Mouse (Mus musculus): ENCODE results near the gene Olfr709-ps1. TPM values are rescaled to one million over a fixed set of nuclear protein-coding genes. Genes with fewer than 3 reads are reported as not detected.
"Not testable (repeated sequence)": the region's sequence is repeated elsewhere in the genome, so short reads cannot be mapped to it uniquely, and the experiment has no call there.

The Olfr709-ps1 gene
- polyA plus RNA-seq (2015; fragmentation: Nextera tagmentation; extraction: Ambion mirVana) = not detected in 2 replicates

DNA sequence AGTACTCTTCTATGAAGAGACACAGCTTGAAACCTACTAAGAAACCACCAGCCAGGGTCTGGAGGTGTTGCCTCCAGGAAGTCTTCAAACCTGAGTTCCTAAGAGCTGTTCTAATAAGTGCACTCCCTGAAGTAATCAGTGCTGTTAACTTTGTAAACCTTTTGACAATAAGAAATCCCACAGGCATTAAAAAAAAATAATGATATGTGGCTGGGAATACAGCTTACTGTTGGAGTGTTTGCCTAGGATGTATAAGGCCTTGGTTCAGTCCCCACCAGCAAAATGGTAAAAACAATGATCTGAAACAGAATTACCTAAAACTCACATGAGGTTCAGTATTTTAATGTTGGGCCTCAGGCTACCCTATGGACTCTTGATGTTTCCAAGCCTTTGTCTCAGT is at the start of gene Olfr709-ps1:
Gene Olfr709-ps1 (minus strand): TSS at position 101 of the 400 bp plus-strand sequence.
- H3K27me3 ChIP-seq = no peaks in the 10 kb centered on the region
- H3K36me3 ChIP-seq = no peaks in the 10 kb centered on the region
- H3K4me1 ChIP-seq (replicated peaks) = no peaks in the 10 kb centered on the region
- no peak for ATAC-seq (ENCODE audit: low read depth)
- H3K9ac ChIP-seq = no peak within 1 kb of the TSS
- no peak within 1 kb of the TSS for H3K4me2 ChIP-seq
- DNase-seq = no peak
- H3K4me3 ChIP-seq (replicated peaks) = no peak within 1 kb of the TSS
- no peak within 1 kb of the TSS for H3K27ac ChIP-seq
- H3K9me3 ChIP-seq (replicated peaks) = no peaks in the 10 kb centered on the region

DNA sequence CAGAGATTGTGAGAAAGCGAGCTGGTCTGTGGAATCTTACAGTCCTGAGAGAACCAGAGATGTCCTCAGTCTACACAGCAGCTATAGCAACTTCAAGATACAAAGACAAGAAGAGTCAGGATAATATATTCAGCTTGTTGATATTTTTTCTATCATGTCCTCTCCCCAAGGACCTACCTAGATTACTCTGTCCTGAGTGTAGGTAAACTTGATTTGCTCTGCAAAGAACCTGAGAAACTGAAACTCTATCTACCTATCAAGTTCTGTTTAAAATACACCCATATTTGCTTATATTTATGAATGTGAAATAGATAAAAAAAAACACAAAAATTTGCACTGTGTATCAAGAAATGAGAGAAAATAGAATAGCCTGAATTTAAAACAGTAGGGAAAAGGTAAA is 43.3 kb upstream of the Olfr709-ps1 start, which contains the start of gene Olfr711:
Gene Olfr711 (minus strand): TSS at position 101 of the 400 bp plus-strand sequence.
- H3K27me3 ChIP-seq = no peaks in the 10 kb centered on the region
- H3K4me2 ChIP-seq = no peak within 1 kb of the TSS
- no peak within 1 kb of the TSS for H3K9ac ChIP-seq
- H3K9me3 ChIP-seq (replicated peaks) = no peaks in the 10 kb centered on the region
- H3K36me3 ChIP-seq = no peaks in the 10 kb centered on the region
- no peaks in the 10 kb centered on the region for H3K4me1 ChIP-seq (replicated peaks)
- no peak within 1 kb of the TSS for H3K27ac ChIP-seq
- no peak for DNase-seq
- no peak for ATAC-seq (ENCODE audit: low read depth)
- H3K4me3 ChIP-seq (replicated peaks) = no peak within 1 kb of the TSS
- 29% methylated on average over 1 of the region's 1 CpGs for WGBS (ENCODE audit: insufficient replicate concordance)

DNA sequence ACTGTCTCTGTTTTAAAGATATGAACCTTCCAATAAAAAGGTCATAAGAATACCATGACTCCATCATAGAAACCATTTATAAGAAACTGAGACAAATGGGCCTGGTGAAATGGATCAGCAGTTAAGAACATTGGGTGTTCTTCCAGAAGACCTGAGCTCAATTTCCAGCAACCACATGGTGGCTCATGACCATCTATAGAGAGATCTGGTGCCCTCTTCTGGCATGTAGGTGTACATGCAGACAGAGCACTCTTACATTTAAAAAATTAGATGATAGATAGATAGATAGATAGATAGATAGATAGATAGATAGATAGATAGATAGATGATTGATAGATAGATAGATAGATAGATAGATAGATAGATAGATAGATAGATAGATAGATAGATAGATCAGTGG is 35.5 kb upstream of the Olfr709-ps1 start:
- not testable (repeated sequence) for H3K36me3 ChIP-seq; DNase-seq; H3K9me3 ChIP-seq (replicated peaks); H3K4me1 ChIP-seq (replicated peaks); H3K4me3 ChIP-seq (replicated peaks); H3K4me2 ChIP-seq; H3K27ac ChIP-seq; ATAC-seq (ENCODE audit: low read depth); H3K27me3 ChIP-seq; H3K9ac ChIP-seq

GRCm38 (mm10) chr7:106963837-106964236 is 31.8 kb upstream of the Olfr709-ps1 start, which contains the start of gene Olfr6:
Olfr6 (minus strand) TSS chr7:106963937.
- Histone ChIP-seq H3K9me3 (replicated peaks) (no peaks in the 10 kb centered on the region), H3K4me2 (no peak within 1 kb of the TSS), H3K36me3 (no peaks in the 10 kb centered on the region), H3K9ac (no peak within 1 kb of the TSS), H3K4me3 (replicated peaks) (no peak within 1 kb of the TSS), H3K27ac (no peak within 1 kb of the TSS), H3K4me1 (replicated peaks) (no peaks in the 10 kb centered on the region), H3K27me3 (no peaks in the 10 kb centered on the region)
- 61% methylated on average over 1 of the region's 1 CpGs for WGBS (ENCODE audit: insufficient replicate concordance)
- no peak for ATAC-seq (ENCODE audit: low read depth)
- no peak for DNase-seq

DNA sequence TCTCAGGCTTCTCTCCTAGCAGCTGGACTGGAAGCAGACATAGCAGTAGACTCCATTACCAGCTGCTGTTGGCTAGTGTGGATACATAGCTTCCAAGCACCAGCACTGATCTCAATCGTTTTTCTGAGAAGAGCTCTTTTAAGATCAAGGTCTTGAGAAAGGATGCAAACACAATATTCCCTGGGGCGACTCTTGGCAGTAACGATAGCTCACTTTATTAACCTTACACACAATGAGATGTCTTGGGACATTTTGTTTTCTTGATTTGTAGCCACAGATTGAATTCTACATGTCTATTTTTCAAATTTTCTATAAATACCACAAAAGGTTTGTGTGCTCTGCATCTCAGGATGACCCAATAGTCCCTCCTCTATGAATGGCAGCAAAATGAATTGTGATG is 16.2 kb upstream of the Olfr709-ps1 start, which contains the start of gene Olfr710:
Gene Olfr710 (minus strand): TSS at position 101 of the 400 bp plus-strand sequence.
- no peaks in the 10 kb centered on the region for H3K36me3 ChIP-seq
- no peak within 1 kb of the TSS for H3K4me2 ChIP-seq
- no peaks in the 10 kb centered on the region for H3K4me1 ChIP-seq (replicated peaks)
- ATAC-seq (ENCODE audit: low read depth) (no peak), DNase-seq (no peak)
- H3K27ac ChIP-seq = no peak within 1 kb of the TSS
- no peak within 1 kb of the TSS for H3K9ac ChIP-seq
- H3K4me3 ChIP-seq (replicated peaks) = no peak within 1 kb of the TSS
- no peaks in the 10 kb centered on the region for H3K27me3 ChIP-seq
- 55% methylated on average over 3 of the region's 3 CpGs for WGBS (ENCODE audit: insufficient replicate concordance)
- no peaks in the 10 kb centered on the region for H3K9me3 ChIP-seq (replicated peaks)

DNA sequence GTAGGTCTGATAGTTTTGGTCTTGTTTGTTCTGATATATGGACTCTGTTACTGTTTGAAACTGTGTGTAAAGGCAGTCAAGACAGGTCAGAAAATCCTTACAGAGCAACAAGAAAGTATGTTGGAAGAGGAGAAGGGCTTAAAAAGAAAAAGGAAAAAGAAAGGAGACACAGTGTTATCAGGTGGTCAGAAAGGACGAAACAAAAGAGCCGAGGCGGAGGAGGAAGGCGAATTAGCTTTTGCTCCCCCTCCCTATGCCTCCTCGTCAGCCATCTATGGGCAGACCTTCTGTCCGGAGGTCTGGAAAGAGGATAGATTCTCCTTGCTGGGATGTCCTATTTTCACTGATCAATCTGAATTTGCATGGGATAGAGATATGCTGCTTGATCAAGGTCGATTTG is 11.1 kb downstream of the Olfr709-ps1 start:
- H3K4me2 ChIP-seq; H3K27ac ChIP-seq; H3K27me3 ChIP-seq; H3K4me1 ChIP-seq (replicated peaks); ATAC-seq (ENCODE audit: low read depth); H3K9ac ChIP-seq; H3K36me3 ChIP-seq; H3K4me3 ChIP-seq (replicated peaks); DNase-seq; H3K9me3 ChIP-seq (replicated peaks): not testable (repeated sequence)
- WGBS (ENCODE audit: insufficient replicate concordance) = 74% methylated on average over 7 of the region's 7 CpGs

- no peak within 1 kb of the TSS for H3K9ac ChIP-seq
- no peak for ATAC-seq (ENCODE audit: low read depth)
- no peaks in the 10 kb centered on the region for H3K4me1 ChIP-seq (replicated peaks)
- no peaks in the 10 kb centered on the region for H3K27me3 ChIP-seq
- peaks cover 4% of the 10 kb centered on the region; the same call in 1 of the 2 replicates for H3K9me3 ChIP-seq (replicated peaks)
- H3K4me2 ChIP-seq = no peak within 1 kb of the TSS
- H3K4me3 ChIP-seq (replicated peaks) = no peak within 1 kb of the TSS
- DNase-seq = no peak
- 29% methylated on average over 2 of the region's 2 CpGs for WGBS (ENCODE audit: insufficient replicate concordance)
- H3K36me3 ChIP-seq = no peaks in the 10 kb centered on the region
- H3K27ac ChIP-seq = no peak within 1 kb of the TSS
Observed at GRCm38 (mm10) chr7:106907676-106908075, 24.3 kb downstream of the Olfr709-ps1 start, which contains the start of gene Olfr1532-ps1. Olfr1532-ps1 (plus strand) TSS chr7:106908001.

- 65% methylated on average over 3 of the region's 3 CpGs for WGBS (ENCODE audit: insufficient replicate concordance)
- H3K27me3 ChIP-seq; H3K27ac ChIP-seq; DNase-seq; H3K4me3 ChIP-seq (replicated peaks); H3K4me2 ChIP-seq; ATAC-seq (ENCODE audit: low read depth); H3K9ac ChIP-seq; H3K36me3 ChIP-seq; H3K9me3 ChIP-seq (replicated peaks); H3K4me1 ChIP-seq (replicated peaks): not testable (repeated sequence)
Observed at GRCm38 (mm10) chr7:106901141-106901540, 30.9 kb downstream of the Olfr709-ps1 start, which contains the start of gene Olfr707. Olfr707 (minus strand) TSS chr7:106901241.

DNA sequence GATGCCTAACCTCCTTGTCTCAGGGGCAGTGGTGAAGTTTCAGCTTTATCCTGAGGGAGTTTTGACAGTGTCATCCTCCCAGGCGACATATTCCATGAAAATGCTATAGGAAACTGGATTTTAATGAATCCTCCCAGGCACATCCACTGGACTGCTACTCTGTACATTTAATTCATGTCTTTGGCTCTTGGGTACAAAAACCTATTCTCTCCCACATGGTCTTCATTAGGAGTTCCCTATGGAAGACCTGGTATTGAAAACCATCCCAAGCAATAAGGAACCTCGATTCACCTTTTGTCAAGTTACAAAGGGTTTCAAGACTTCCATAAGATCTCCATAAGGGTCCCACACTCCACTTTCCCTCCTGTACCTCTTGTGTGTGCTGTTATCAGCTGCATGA is 44.0 kb downstream of the Olfr709-ps1 start, which contains the start of gene Olfr706:
Gene Olfr706 (minus strand): TSS at position 101 of the 400 bp plus-strand sequence.
- no peaks in the 10 kb centered on the region for H3K4me1 ChIP-seq (replicated peaks)
- H3K36me3 ChIP-seq = no peaks in the 10 kb centered on the region
- H3K4me3 ChIP-seq (replicated peaks) = no peak within 1 kb of the TSS
- DNase-seq = no peak
- no peak within 1 kb of the TSS for H3K9ac ChIP-seq
- H3K27me3 ChIP-seq = no peaks in the 10 kb centered on the region
- no peak within 1 kb of the TSS for H3K4me2 ChIP-seq
- no peak within 1 kb of the TSS for H3K27ac ChIP-seq
- H3K9me3 ChIP-seq (replicated peaks) = no peaks in the 10 kb centered on the region
- no peak for ATAC-seq (ENCODE audit: low read depth)
- 56% methylated on average over 2 of the region's 2 CpGs for WGBS (ENCODE audit: insufficient replicate concordance)

DNA sequence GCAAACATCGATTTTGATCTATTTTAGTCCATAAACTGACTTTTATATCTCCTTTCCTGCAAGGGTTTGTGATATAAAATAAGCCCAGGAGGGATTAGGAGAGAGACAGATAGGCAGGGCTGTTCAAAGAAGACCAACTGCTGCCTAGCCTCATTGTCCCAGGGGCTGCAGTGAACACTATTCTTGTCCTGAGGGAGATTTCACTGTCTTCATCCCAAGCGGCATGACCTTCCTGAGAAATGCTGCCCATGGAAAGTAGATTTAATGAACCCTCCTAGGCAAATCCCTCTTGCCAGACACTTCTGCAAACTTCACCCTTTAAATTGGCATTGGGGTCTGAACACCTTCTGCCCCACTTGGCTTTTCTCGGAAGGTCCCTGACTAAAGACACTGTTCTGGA is 55.2 kb downstream of the Olfr709-ps1 start, which contains the start of gene Olfr705:
Gene Olfr705 (minus strand): TSS at position 101 of the 400 bp plus-strand sequence.
- DNase-seq (no peak), ATAC-seq (ENCODE audit: low read depth) (no peak)
- no peak within 1 kb of the TSS for H3K27ac ChIP-seq
- H3K4me2 ChIP-seq = no peak within 1 kb of the TSS
- no peaks in the 10 kb centered on the region for H3K9me3 ChIP-seq (replicated peaks)
- no peaks in the 10 kb centered on the region for H3K27me3 ChIP-seq
- no peaks in the 10 kb centered on the region for H3K36me3 ChIP-seq
- no peak within 1 kb of the TSS for H3K9ac ChIP-seq
- H3K4me3 ChIP-seq (replicated peaks) = no peak within 1 kb of the TSS
- WGBS (ENCODE audit: insufficient replicate concordance) = 66% methylated on average over 3 of the region's 3 CpGs
- no peaks in the 10 kb centered on the region for H3K4me1 ChIP-seq (replicated peaks)

Data from liver, embryonic 13.5 days (tissue).